Mouse (Mus musculus) E14TG2a.4 (cell line): Measurements from ENCODE around the gene Nelfa.

Experiments used
- CTCF ChIP-seq: conservative IDR thresholded peaks from 2 replicates; pipeline ENCODE4 v1.5.1; 2014; ENCODE audit warnings: low read length
- NANOG ChIP-seq: IDR thresholded peaks from 2 replicates; pipeline ENCODE4 v1.6.1; 2014; ENCODE audit warnings: borderline replicate concordance, low read length, mixed read lengths
- POU5F1 ChIP-seq: IDR thresholded peaks from 2 replicates; pipeline ENCODE4 v1.6.1; 2014; ENCODE audit warnings: low read length, borderline replicate concordance

DNA sequence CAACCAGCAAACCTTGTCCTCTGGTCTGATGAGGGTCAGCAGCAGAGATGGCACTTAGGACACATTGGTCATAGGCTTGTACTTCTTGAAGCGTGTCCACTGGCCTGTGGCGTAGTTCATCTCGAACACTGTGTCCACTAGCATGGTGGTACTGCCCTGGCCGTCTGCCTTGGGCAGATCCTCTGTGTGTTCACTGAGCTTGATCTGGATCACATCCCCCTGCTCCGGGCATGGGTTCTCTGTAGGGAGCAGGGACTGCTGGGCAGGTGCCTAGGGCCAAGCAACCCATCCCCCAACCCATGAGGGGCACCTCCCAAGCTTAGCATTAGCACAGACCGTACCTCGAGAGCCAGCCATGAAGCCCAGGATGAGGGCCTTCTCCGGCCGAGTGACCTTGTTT lies 37.5 kb downstream of the Nelfa start:
- TF ChIP-seq CTCF (no peak), POU5F1 (no peak), NANOG (no peak)
